Mouse (Mus musculus) neural tube, embryonic 15.5 days (tissue): Measurements from ENCODE around the gene Basp1. TPM values are rescaled to one million over a fixed set of nuclear protein-coding genes. Genes with fewer than 3 reads are reported as not detected.

ENCODE experiments used
- ATAC-seq: fragments of 200-750 bp; cut with Nextera tagmentation; 2 replicates; pipeline ENCODE4 v1.8.0; 2017; ENCODE audit warnings: mild to moderate bottlenecking, moderate TSS enrichment, moderate library complexity; ENCODE audit not compliant: low FRiP score
- H3K27ac ChIP-seq: fragments of 300-500 bp; sonication (generic); replicated peaks from 2 replicates; pipeline ENCODE4 v1.5.1; 2015; ENCODE audit warnings: mild to moderate bottlenecking, inconsistent platforms
- H3K27me3 ChIP-seq: fragments of 300-500 bp; sonication (generic); replicated peaks from 2 replicates; pipeline ENCODE4 v1.6.1; 2015; ENCODE audit warnings: inconsistent platforms
- H3K36me3 ChIP-seq: fragments of 300-500 bp; sonication (generic); 2 replicates; pipeline ENCODE4 v1.6.1; 2015; ENCODE audit warnings: inconsistent platforms
- H3K4me1 ChIP-seq: fragments of 300-500 bp; sonication (generic); 2 replicates; pipeline ENCODE4 v1.6.1; 2015; ENCODE audit warnings: inconsistent platforms
- H3K4me2 ChIP-seq: fragments of 300-500 bp; sonication (generic); 2 replicates; pipeline ENCODE4 v1.6.1; 2015; ENCODE audit warnings: inconsistent platforms, mild to moderate bottlenecking, moderate library complexity
- H3K4me3 ChIP-seq: fragments of 300-500 bp; sonication (generic); replicated peaks from 2 replicates; pipeline ENCODE4 v1.5.1; 2015; ENCODE audit warnings: mild to moderate bottlenecking, inconsistent platforms
- H3K9ac ChIP-seq: fragments of 300-500 bp; sonication (generic); replicated peaks from 2 replicates; pipeline ENCODE4 v1.6.1; 2015; ENCODE audit warnings: mild to moderate bottlenecking, inconsistent platforms
- H3K9me3 ChIP-seq: fragments of 300-500 bp; sonication (generic); replicated peaks from 2 replicates; pipeline ENCODE4 v1.6.1; 2016; ENCODE audit warnings: inconsistent platforms
- WGBS: fragments of 180-500 bp; shearing (Covaris S2); methylation state at CpG from one replicate; pipeline ENCODE4 v1.1.7; 2015; ENCODE audit warnings: mixed read lengths; 5-methylcytosine and 5-hydroxymethylcytosine counted together
- polyA plus RNA-seq: library from polyadenylated mRNA; unstranded; fragments of >200 nt; fragmentation: Nextera tagmentation; extraction: Ambion mirVana; gene quantifications from 2 replicates; pipeline ENCODE4 v1.2.1, GENCODE M21; 2015

Basp1 gene
- polyA plus RNA-seq, 1 experiment from 2014 or later = 360 TPM

DNA sequence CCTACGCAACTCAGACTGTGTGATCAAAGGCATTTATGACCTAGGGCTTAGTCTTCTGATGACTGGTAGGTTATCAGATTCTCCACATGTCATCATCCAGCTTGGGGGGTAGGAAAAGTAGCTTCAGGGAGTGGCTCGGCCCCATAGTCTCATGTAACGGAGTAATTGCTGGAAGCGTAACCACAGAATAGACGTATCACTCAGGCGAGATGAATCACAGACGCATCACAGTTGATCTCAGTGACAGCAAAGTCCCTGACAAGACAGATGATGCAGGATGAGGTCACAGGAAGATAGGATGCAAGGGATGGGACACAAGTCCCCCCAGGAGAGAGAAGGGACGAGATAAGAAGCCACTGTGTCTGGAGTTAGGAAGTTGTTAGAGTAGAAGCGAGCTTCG is 30.6 kb upstream of the Basp1 start:
- Histone ChIP-seq H3K4me2 (no peak overlapping the region), H3K27ac (no peak overlapping the region), H3K36me3 (no peaks in the 10 kb centered on the region), H3K4me3 (no peak overlapping the region), H3K27me3 (peaks cover 3% of the 10 kb centered on the region; the same call in 1 of the 2 replicates), H3K4me1 (peaks cover 20% of the 10 kb centered on the region), H3K9ac (no peak overlapping the region), H3K9me3 (no peaks in the 10 kb centered on the region)
- WGBS = 83% methylated on average over 10 of the region's 10 CpGs
- ATAC-seq = no peak

DNA sequence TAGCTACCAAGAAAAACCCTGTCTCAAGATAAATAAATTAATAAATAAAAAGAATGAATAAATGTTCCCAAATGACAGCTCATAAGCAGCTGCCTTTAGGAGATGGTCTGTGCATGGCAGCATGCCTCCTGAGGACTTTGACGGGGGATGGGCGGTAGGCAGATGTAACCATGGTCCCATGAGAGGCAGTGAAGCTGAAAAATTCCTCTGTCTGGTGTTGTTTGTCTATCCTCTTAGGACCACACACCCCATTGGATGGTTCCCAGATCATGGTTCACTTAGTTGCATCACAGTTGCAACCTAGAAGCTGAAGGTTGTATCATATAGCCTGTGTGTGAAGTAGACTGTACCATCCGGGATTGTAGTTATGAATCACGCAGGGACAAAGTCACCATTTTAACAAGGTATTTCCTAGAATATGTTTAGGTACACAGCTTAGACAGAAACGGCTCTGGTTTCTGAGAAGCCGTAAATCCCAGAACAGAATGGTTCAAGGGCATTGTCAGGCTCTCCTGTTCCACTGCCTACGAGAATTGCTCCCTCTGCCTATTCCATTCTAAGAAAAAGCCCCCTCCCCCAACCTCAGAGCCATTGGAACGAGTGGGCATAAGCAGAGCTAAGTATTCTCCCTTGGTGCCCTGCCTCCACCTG is 29.7 kb upstream of the Basp1 start:
- Histone ChIP-seq H3K9me3 (no peaks in the 10 kb centered on the region), H3K9ac (no peak overlapping the region), H3K27ac (no peak overlapping the region), H3K27me3 (peaks cover 3% of the 10 kb centered on the region; the same call in 1 of the 2 replicates), H3K4me1 (peaks cover 20% of the 10 kb centered on the region), H3K4me2 (no peak overlapping the region), H3K4me3 (no peak overlapping the region), H3K36me3 (no peaks in the 10 kb centered on the region)
- no peak for ATAC-seq
- 64% methylated on average over 8 of the region's 8 CpGs for WGBS

DNA sequence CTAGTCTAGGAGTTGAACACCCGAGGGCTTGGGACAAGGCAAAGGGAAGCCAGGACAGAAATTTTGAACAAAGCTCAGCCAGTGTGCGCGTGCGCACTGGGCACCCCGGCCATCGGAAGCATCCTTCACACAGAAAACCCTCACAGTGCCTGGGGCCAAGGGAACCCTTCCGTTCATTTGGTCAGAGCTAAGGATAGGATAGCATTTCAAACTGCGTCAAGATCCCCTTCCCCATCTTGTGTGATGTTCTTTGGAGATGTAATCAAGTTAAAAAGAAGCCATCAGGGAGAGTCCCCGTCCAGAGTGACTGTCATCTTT is 28.3 kb upstream of the Basp1 start:
- Histone ChIP-seq H3K4me3 (no peak overlapping the region), H3K27ac (no peak overlapping the region), H3K9ac (no peak overlapping the region), H3K4me1 (peaks cover 17% of the 10 kb centered on the region), H3K36me3 (no peaks in the 10 kb centered on the region), H3K9me3 (no peaks in the 10 kb centered on the region), H3K27me3 (peaks cover 3% of the 10 kb centered on the region; the same call in 1 of the 2 replicates), H3K4me2 (no peak overlapping the region)
- WGBS = 71% methylated on average over 9 of the region's 9 CpGs
- ATAC-seq = no peak

DNA sequence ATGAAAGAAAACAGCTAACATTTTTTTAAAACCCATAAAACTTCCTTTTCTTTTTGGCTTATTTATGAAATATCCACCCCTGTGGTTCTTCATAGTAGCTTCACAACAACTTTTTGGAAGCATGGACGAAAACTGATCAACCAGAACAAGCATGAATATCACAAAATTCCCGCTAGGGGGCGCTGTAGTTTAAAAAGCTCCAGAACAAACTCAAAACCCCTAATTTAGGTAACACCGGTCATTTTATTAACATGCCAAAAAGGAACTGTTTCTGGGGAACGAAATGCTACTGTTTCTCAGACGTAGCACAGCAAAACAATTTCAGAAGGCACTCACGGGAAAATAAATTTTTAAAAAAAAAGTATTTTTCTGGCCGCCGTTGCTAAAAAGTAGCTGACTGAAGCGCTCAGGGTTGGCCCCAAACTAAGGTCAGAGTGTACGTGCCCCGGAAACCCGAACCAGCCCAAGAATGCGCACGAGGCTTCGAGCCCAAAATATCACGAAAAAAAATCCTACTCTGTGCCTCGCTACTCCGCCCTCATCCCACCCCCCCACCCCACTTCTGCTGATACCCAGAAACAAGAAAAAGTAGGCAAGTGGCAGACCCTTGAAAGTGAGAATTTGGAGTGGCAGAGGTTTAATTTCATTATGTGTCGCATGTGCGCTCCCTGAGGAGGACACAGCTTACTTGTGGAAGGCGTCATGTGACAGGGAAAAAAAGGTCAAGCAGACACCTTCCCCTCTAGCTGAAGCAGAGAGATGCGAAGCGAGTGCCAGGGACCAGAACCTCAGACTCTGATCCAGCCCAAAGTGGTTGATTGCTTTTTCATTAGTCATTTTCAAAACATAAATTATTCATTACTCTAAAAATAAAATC is 27.7 kb upstream of the Basp1 start:
- Histone ChIP-seq H3K4me2 (peak overlapping the region; percentile 49), H3K27me3 (peaks cover 3% of the 10 kb centered on the region; the same call in 1 of the 2 replicates), H3K36me3 (no peaks in the 10 kb centered on the region), H3K9me3 (no peaks in the 10 kb centered on the region), H3K9ac (no peak overlapping the region), H3K4me3 (no peak overlapping the region), H3K4me1 (peaks cover 14% of the 10 kb centered on the region), H3K27ac (no peak overlapping the region)
- ATAC-seq = no peak
- WGBS = 25% methylated on average over 24 of the region's 24 CpGs

- 82% methylated on average over 8 of the region's 8 CpGs for WGBS
- ATAC-seq = no peak
- peaks cover 3% of the 10 kb centered on the region; the same call in 1 of the 2 replicates for H3K27me3 ChIP-seq
Observed at GRCm38 (mm10) chr15:25440317-25440716, 26.8 kb upstream of the Basp1 start.

GRCm38 (mm10) chr15:25432341-25432740 is 18.8 kb upstream of the Basp1 start:
- 54% methylated on average over 1 of the region's 1 CpGs for WGBS
- no peak overlapping the region for H3K9ac ChIP-seq
- no peaks in the 10 kb centered on the region for H3K36me3 ChIP-seq
- H3K27ac ChIP-seq = no peak overlapping the region
- no peaks in the 10 kb centered on the region for H3K4me1 ChIP-seq
- no peaks in the 10 kb centered on the region for H3K27me3 ChIP-seq
- H3K9me3 ChIP-seq = no peaks in the 10 kb centered on the region
- no peak overlapping the region for H3K4me3 ChIP-seq
- ATAC-seq = no peak
- H3K4me2 ChIP-seq = no peak overlapping the region

More at GRCm38 (mm10) chr15:25440317-25440716, 26.8 kb upstream of the Basp1 start:
- H3K4me3 ChIP-seq = no peak overlapping the region
- no peak overlapping the region for H3K4me2 ChIP-seq
- H3K9me3 ChIP-seq = no peaks in the 10 kb centered on the region
- H3K9ac ChIP-seq = no peak overlapping the region
- no peak overlapping the region for H3K27ac ChIP-seq
- H3K36me3 ChIP-seq = no peaks in the 10 kb centered on the region
- H3K4me1 ChIP-seq = 0 out of 2 replicates have a peak, but pooled peaks cover 6% of the 10 kb centered on the region

DNA sequence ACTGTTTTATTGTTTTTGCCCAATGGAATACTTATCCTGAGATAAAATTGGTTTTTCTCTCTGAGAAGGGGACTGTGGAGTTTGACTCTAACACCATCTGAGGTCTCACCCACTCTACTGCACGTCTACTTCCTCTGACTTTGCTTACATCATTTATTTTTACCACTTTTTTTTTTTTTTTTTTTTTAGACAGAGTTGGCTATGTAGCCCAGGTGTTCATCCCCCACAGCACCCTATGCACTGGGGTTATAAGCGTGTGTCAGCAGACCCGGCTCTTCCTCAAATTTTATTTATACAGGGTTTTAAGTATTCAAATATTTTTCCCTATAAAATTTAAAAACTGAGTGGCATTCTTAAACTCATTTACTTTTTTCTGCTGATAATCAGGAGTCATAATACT is 16.6 kb upstream of the Basp1 start:
- Histone ChIP-seq H3K27me3 (no peaks in the 10 kb centered on the region), H3K4me1 (no peaks in the 10 kb centered on the region), H3K36me3 (no peaks in the 10 kb centered on the region), H3K9me3 (no peaks in the 10 kb centered on the region), H3K4me2 (no peak overlapping the region), H3K27ac (no peak overlapping the region), H3K4me3 (no peak overlapping the region), H3K9ac (no peak overlapping the region)
- ATAC-seq = no peak
- WGBS = 86% methylated on average over 3 of the region's 3 CpGs

DNA sequence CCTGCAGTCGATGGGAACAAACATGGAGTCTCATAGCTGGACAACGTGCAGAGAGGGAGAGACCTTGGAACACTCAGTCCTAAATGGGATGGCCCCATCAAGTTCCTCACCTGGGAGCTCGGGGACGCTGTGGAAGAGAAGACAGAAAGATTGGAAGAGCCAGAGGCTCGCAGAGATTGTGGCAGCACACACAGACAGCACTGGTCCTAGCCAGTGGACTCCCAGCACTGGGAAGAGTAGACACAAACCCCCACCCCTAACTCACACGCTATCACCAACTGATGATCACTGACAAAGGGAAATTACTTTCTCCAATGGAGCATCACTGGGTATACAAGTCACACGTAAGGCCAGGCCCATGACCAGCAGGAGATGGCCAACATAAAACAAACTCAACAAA is 15.4 kb upstream of the Basp1 start:
- Histone ChIP-seq H3K4me3 (no peak overlapping the region), H3K9me3 (no peaks in the 10 kb centered on the region), H3K27ac (no peak overlapping the region), H3K9ac (no peak overlapping the region), H3K36me3 (no peaks in the 10 kb centered on the region), H3K4me2 (no peak overlapping the region), H3K27me3 (no peaks in the 10 kb centered on the region), H3K4me1 (no peaks in the 10 kb centered on the region)
- WGBS = 66% methylated on average over 7 of the region's 7 CpGs
- no peak for ATAC-seq

GRCm38 (mm10) chr15:25428551-25428950 is 15.0 kb upstream of the Basp1 start:
- no peak; the same call in 1 of the 2 replicates for ATAC-seq
- H3K4me2 ChIP-seq = no peak overlapping the region
- 50% methylated on average over 7 of the region's 7 CpGs for WGBS

GRCm38 (mm10) chr15:25420266-25420665 is 6.7 kb upstream of the Basp1 start:
- WGBS = 95% methylated on average over 9 of the region's 9 CpGs
- Histone ChIP-seq H3K9me3 (no peaks in the 10 kb centered on the region), H3K4me1 (peaks cover 15% of the 10 kb centered on the region), H3K4me3 (no peak overlapping the region), H3K27ac (no peak overlapping the region), H3K36me3 (no peaks in the 10 kb centered on the region), H3K27me3 (no peaks in the 10 kb centered on the region), H3K9ac (no peak overlapping the region), H3K4me2 (no peak overlapping the region)
- no peak for ATAC-seq

More at GRCm38 (mm10) chr15:25428551-25428950, 15.0 kb upstream of the Basp1 start:
- Histone ChIP-seq H3K4me1 (no peaks in the 10 kb centered on the region), H3K4me3 (no peak overlapping the region), H3K36me3 (no peaks in the 10 kb centered on the region), H3K9ac (no peak overlapping the region), H3K27me3 (no peaks in the 10 kb centered on the region), H3K9me3 (no peaks in the 10 kb centered on the region), H3K27ac (no peak overlapping the region)

DNA sequence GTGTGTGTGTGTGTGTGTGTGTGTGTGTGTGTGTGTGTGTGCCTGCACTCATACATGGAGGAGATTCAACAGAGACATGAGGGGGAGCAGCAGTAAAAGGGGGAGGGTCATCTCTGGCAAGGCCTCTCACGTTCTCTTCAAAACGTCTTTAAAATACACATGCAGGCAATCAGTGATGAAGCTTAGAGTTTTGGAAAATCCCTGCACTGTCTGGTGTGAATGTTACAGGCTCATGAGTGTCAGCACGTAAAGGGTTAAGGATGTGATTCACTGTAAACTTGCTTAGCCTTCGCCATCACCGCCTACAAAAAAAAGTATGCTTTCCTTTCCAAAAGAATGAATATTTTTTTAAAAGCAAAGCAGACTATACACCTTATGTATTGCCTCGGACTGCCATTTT is 2.8 kb upstream of the Basp1 start:
- H3K4me3 ChIP-seq = peak overlapping the region; percentile 86
- H3K9me3 ChIP-seq = no peaks in the 10 kb centered on the region
- peak overlapping the region; percentile 80 for H3K4me2 ChIP-seq
- no peaks in the 10 kb centered on the region for H3K27me3 ChIP-seq
- no peak for ATAC-seq
- 32% methylated on average over 6 of the region's 6 CpGs for WGBS
- peak overlapping the region; percentile 52; the same call in 1 of the 2 replicates for H3K9ac ChIP-seq
- H3K4me1 ChIP-seq = peaks cover 15% of the 10 kb centered on the region
- H3K36me3 ChIP-seq = no peaks in the 10 kb centered on the region
- peak overlapping the region; percentile 60 for H3K27ac ChIP-seq

DNA sequence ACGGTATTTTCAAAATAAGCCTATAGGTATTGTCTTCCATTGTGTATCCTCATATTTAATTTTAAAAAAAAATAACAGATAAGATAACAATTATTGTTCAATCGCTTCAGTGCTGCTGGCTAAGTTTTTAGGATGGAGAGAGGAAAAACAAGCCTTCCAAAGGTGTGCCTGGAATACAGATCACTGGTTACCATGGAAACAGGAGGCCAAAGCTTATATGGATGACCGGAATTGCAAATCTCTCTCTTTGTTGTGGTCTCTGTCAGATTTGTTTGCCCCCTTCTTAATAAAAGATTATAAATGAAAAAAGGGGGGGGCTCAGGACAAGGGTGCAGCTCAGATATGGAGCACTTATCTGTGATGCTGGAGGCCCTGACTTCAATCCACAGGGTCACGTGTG is 2.4 kb upstream of the Basp1 start:
- Histone ChIP-seq H3K4me2 (peak overlapping the region; percentile 80), H3K27ac (peak overlapping the region; percentile 99), H3K9ac (peak overlapping the region; percentile 52), H3K4me1 (peaks cover 15% of the 10 kb centered on the region), H3K27me3 (no peaks in the 10 kb centered on the region), H3K36me3 (no peaks in the 10 kb centered on the region), H3K9me3 (no peaks in the 10 kb centered on the region), H3K4me3 (peak overlapping the region; percentile 86)
- WGBS = 30% methylated on average over 4 of the region's 4 CpGs
- ATAC-seq = no peak
